Mouse (Mus musculus) liver, postnatal 0 days (tissue): ENCODE results near the gene Slc45a3. TPM values are rescaled to one million over a fixed set of nuclear protein-coding genes. Genes with fewer than 3 reads are reported as not detected.

Experiments
- ATAC-seq: fragments of 200-750 bp; cut with Nextera tagmentation; 2 replicates; pipeline ENCODE4 v1.8.0; 2017; ENCODE audit warnings: mild to moderate bottlenecking, moderate library complexity
- DNase-seq: peaks from one replicate; pipeline ENCODE4 v3.0.0-alpha.2; 2016
- H3K27ac ChIP-seq: fragments of 300-500 bp; sonication (generic); 2 replicates; pipeline ENCODE4 v1.5.1; 2014; ENCODE audit warnings: antibody characterized with exemption, moderate library complexity, mild to moderate bottlenecking, low read depth
- H3K27me3 ChIP-seq: fragments of 300-500 bp; sonication (generic); 2 replicates; pipeline ENCODE4 v1.6.1; 2014; ENCODE audit warnings: low read length, control low read depth, mixed read lengths; ENCODE audit not compliant: insufficient read depth
- H3K36me3 ChIP-seq: fragments of 300-500 bp; sonication (generic); replicated peaks from 2 replicates; pipeline ENCODE4 v1.6.1; 2014; ENCODE audit warnings: mild to moderate bottlenecking, control low read depth, low read length, moderate library complexity, mixed read lengths; ENCODE audit not compliant: insufficient read depth
- H3K4me1 ChIP-seq: fragments of 300-500 bp; sonication (generic); 2 replicates; pipeline ENCODE4 v1.6.1; 2014; ENCODE audit warnings: antibody characterized with exemption, mild to moderate bottlenecking, control low read depth; ENCODE audit not compliant: insufficient read depth
- H3K4me2 ChIP-seq: fragments of 300-500 bp; sonication (generic); 2 replicates; pipeline ENCODE4 v1.6.1; 2014; ENCODE audit warnings: low read depth, mild to moderate bottlenecking, low read length, moderate library complexity, mixed read lengths
- H3K4me3 ChIP-seq: fragments of 300-500 bp; sonication (generic); 2 replicates; pipeline ENCODE4 v1.5.1; 2014; ENCODE audit warnings: low read depth, low read length
- H3K9ac ChIP-seq: fragments of 300-500 bp; sonication (generic); replicated peaks from 2 replicates; pipeline ENCODE4 v1.6.1; 2014; ENCODE audit warnings: mild to moderate bottlenecking, moderate library complexity
- H3K9me3 ChIP-seq: fragments of 300-500 bp; sonication (generic); 2 replicates; pipeline ENCODE4 v1.6.1; 2016; ENCODE audit warnings: mild to moderate bottlenecking, control low read depth, low read length, mixed read lengths
- CTCF ChIP-seq: sonication (generic); IDR thresholded peaks from 2 replicates; pipeline ENCODE4 v1.5.1; 2016; ENCODE audit warnings: antibody characterized with exemption, low read depth
- EP300 ChIP-seq: IDR thresholded peaks from 2 replicates; pipeline ENCODE4 v1.6.1; 2016; ENCODE audit warnings: antibody characterized with exemption, low read depth, mild to moderate bottlenecking
- whole genome bisulfite sequencing: fragments of 180-500 bp; shearing (Covaris S2); extraction: QIAGEN DNeasy Blood & Tissue Kit; methylation state at CpG from one replicate; pipeline ENCODE4 v1.1.7; 2014; ENCODE audit not compliant: insufficient replicate concordance; 5-methylcytosine and 5-hydroxymethylcytosine counted together
- polyA plus RNA-seq: library from polyadenylated mRNA; unstranded; fragments of >200 nt; fragmentation: Nextera tagmentation; extraction: Ambion mirVana; gene quantifications from 2 replicates; pipeline ENCODE4 v1.2.1, GENCODE M21; 2015

Gene Slc45a3
- polyA plus RNA-seq, 1 experiment from 2014 or later = 6.0 TPM

DNA sequence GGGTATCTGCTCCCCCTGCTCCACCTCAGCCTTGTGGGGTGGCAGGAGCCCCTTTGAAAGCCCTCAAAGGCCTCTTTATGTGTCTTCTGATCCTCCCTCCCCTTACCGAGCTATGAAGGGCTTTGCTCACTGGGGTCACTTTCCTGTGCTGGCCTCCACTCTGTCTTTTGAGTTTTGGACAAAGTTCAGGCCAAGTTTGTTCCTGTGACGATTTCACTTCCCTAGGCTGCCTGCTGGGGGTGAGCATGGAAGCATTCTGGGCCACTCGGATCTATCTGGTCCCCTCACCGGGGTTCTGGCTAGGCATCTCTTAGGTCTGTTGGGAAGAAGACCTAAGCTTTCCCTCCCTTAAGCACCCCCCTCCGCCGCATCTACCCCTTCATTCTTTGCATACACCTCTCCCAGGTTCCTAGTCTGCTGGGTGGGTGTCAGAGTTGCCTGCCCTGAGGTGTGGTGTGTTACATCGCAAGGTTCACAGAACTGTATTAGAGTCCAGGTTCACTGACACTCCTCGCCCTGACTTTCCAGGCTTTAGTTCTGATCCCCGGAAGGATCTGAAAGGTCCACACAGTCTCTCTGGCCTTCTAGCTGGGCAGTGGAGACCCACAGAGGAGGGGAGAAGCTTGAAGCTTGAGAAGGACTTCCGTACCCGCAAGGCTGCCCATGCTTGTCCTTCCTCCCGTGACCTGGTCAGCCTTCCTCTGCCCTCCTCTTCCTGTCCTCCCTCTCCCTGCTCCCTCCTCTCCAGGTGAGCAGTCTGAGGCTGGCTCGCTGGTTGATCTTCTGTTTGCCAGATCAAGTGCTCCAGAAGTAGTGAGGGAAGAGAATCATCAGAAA lies 9.9 kb downstream of the Slc45a3 start:
- no peak for DNase-seq
- WGBS = 47% methylated on average over 13 of the region's 13 CpGs
- H3K27ac ChIP-seq = peak overlapping the region; percentile 64

DNA sequence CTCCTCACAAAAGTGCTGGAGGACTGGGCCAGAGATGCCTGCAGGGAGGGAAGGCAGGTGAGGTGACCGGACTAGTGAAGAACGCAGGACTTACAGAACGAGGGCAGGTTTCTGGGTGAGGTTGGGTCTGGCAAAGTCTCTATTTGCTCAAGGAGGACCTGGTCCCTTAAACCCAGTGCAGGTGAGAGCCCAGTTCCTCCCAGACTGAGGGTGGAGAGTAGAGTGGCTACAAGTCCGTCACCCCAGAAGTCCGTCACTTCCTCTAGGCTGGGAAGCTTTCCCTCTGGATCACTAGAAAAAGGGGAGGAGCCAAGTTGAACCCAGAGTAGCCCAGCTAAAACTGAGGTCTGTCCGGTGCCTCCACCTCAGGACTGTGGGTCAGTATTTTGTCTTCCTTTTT lies 11.2 kb downstream of the Slc45a3 start:
- 0 out of 2 replicates have a peak, but pooled peaks cover 4% of the 10 kb centered on the region for H3K36me3 ChIP-seq
- H3K4me2 ChIP-seq = no peak overlapping the region
- H3K4me3 ChIP-seq = no peak overlapping the region
- H3K27ac ChIP-seq = no peak overlapping the region
- H3K27me3 ChIP-seq = no peaks in the 10 kb centered on the region
- DNase-seq = no peak
- TF ChIP-seq EP300 = no peak
- no peak for TF ChIP-seq CTCF
- H3K9me3 ChIP-seq = no peaks in the 10 kb centered on the region
- 78% methylated on average over 6 of the region's 6 CpGs for WGBS
- ATAC-seq = no peak
- peaks cover 36% of the 10 kb centered on the region for H3K4me1 ChIP-seq
- H3K9ac ChIP-seq = no peak overlapping the region

More for the DNA sequence above, 9.9 kb downstream of the Slc45a3 start:
- H3K27me3 ChIP-seq = no peaks in the 10 kb centered on the region
- peak overlapping the region; percentile 46 for H3K9ac ChIP-seq
- 0 out of 2 replicates have a peak, but pooled peaks cover 4% of the 10 kb centered on the region for H3K36me3 ChIP-seq
- H3K4me1 ChIP-seq = peaks cover 36% of the 10 kb centered on the region
- no peaks in the 10 kb centered on the region for H3K9me3 ChIP-seq
- peak overlapping the region; percentile 62 for H3K4me2 ChIP-seq
- no peak for TF ChIP-seq EP300
- no peak for TF ChIP-seq CTCF
- H3K4me3 ChIP-seq = peak overlapping the region; percentile 17
- ATAC-seq = peak; percentile 19; the same call in 1 of the 2 replicates

DNA sequence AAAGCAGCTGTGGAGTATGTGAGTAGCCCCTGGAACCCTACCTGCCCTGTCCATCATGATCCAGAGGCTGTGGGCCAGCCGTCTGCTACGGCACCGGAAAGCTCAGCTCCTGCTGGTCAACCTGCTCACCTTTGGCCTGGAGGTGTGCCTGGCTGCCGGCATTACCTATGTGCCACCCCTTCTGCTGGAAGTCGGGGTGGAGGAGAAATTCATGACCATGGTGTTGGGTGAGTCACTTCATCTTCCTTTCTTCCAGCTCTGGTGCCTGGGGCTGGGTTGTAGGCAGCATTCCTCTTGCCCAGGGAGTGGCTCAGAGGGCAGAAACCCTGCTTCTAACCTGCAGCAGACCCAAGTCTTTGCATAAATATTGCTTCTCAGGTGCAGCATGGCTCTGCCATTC lies 14.1 kb downstream of the Slc45a3 start:
- no peak overlapping the region for H3K9ac ChIP-seq

GRCm38 (mm10) chr1:131980471-131980870 lies 17.7 kb downstream of the Slc45a3 start:
- Histone ChIP-seq H3K27ac (no peak overlapping the region), H3K9me3 (no peaks in the 10 kb centered on the region), H3K4me3 (no peak overlapping the region), H3K4me1 (0 out of 2 replicates have a peak, but pooled peaks cover 2% of the 10 kb centered on the region), H3K4me2 (no peak overlapping the region), H3K36me3 (0 out of 2 replicates have a peak, but pooled peaks cover 4% of the 10 kb centered on the region), H3K9ac (no peak overlapping the region), H3K27me3 (no peaks in the 10 kb centered on the region)
- WGBS = 30% methylated on average over 2 of the region's 2 CpGs
- DNase-seq = no peak
- ATAC-seq = no peak
- TF ChIP-seq EP300 (no peak), CTCF (no peak)

More for the DNA sequence above, 14.1 kb downstream of the Slc45a3 start:
- H3K27me3 ChIP-seq = no peaks in the 10 kb centered on the region
- TF ChIP-seq EP300 = no peak
- TF ChIP-seq CTCF = no peak
- H3K4me3 ChIP-seq = no peak overlapping the region
- ATAC-seq (no peak), DNase-seq (no peak)
- no peak overlapping the region for H3K4me2 ChIP-seq
- H3K9me3 ChIP-seq = no peaks in the 10 kb centered on the region
- 74% methylated on average over 5 of the region's 5 CpGs for WGBS
- H3K4me1 ChIP-seq = peaks cover 14% of the 10 kb centered on the region
- H3K27ac ChIP-seq = no peak overlapping the region
- 0 out of 2 replicates have a peak, but pooled peaks cover 4% of the 10 kb centered on the region for H3K36me3 ChIP-seq

DNA sequence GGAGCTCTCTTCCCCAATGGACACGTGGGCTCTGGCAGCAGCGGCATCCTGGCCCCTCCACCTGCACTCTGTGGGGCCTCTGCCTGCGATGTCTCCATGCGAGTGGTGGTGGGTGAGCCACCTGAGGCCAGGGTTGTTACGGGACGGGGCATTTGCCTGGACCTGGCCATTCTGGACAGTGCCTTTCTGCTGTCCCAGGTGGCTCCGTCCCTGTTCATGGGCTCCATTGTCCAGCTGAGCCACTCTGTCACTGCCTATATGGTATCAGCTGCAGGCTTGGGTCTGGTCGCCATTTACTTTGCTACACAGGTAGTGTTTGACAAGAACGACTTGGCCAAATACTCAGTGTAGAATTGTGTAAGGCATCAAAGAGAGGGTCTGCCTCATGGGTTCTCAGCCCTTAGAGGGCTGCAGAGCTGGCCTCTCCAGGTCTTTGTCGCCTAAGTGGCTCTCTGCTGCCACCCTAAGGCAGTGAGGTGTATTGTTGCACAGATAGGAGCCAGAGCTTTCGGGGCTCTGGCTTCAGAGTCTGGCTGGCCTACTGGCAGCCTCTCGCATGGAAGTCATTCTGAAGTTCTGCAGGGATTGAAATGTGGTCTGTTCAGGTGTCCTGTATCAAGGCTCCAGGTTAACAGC lies 18.7 kb downstream of the Slc45a3 start:
- 0 out of 2 replicates have a peak, but pooled peaks cover 4% of the 10 kb centered on the region for H3K36me3 ChIP-seq
- peak; percentile 94 for TF ChIP-seq CTCF
- no peak for TF ChIP-seq EP300
- DNase-seq (peak; percentile 81), ATAC-seq (peak; percentile 72)
- no peaks in the 10 kb centered on the region for H3K27me3 ChIP-seq
- H3K4me3 ChIP-seq = no peak overlapping the region
- 50% methylated on average over 12 of the region's 12 CpGs for WGBS
- no peaks in the 10 kb centered on the region for H3K9me3 ChIP-seq
- H3K4me2 ChIP-seq = no peak overlapping the region
- 0 out of 2 replicates have a peak, but pooled peaks cover 2% of the 10 kb centered on the region for H3K4me1 ChIP-seq
- H3K9ac ChIP-seq = no peak overlapping the region
- H3K27ac ChIP-seq = no peak overlapping the region

- no peak for TF ChIP-seq EP300
- TF ChIP-seq CTCF = peak; percentile 99
Measured at GRCm38 (mm10) chr1:131982907-131983306, 20.1 kb downstream of the Slc45a3 start.

More at GRCm38 (mm10) chr1:131982907-131983306, 20.1 kb downstream of the Slc45a3 start:
- Histone ChIP-seq H3K4me2 (no peak overlapping the region), H3K36me3 (no peaks in the 10 kb centered on the region), H3K9me3 (no peaks in the 10 kb centered on the region), H3K27me3 (no peaks in the 10 kb centered on the region), H3K27ac (no peak overlapping the region), H3K4me1 (0 out of 2 replicates have a peak, but pooled peaks cover 2% of the 10 kb centered on the region), H3K4me3 (no peak overlapping the region), H3K9ac (no peak overlapping the region)
- peak; percentile 83 for DNase-seq
- peak; percentile 51 for ATAC-seq
- 13% methylated on average over 5 of the region's 5 CpGs for WGBS
